Mouse (Mus musculus) midbrain, embryonic 16.5 days (tissue): Measurements from ENCODE around the gene Atp13a3. TPM values are rescaled to one million over a fixed set of nuclear protein-coding genes. Genes with fewer than 3 reads are reported as not detected.
"Not testable (repeated sequence)": the region's sequence is repeated elsewhere in the genome, so short reads cannot be mapped to it uniquely, and the experiment has no call there.

Experiments
- ATAC-seq: fragments of 200-750 bp; cut with Nextera tagmentation; 2 replicates; pipeline ENCODE4 v1.8.0; 2017; ENCODE audit warnings: moderate TSS enrichment
- H3K27ac ChIP-seq: fragments of 300-500 bp; sonication (generic); 2 replicates; pipeline ENCODE4 v1.5.1; 2014; ENCODE audit warnings: mild to moderate bottlenecking, low read length, mixed read lengths
- H3K27me3 ChIP-seq: fragments of 300-500 bp; sonication (generic); 2 replicates; pipeline ENCODE4 v1.6.1; 2014; ENCODE audit warnings: low read depth, low read length, mixed read lengths; ENCODE audit not compliant: control insufficient read depth, insufficient read depth
- H3K36me3 ChIP-seq: fragments of 300-500 bp; sonication (generic); 2 replicates; pipeline ENCODE4 v1.6.1; 2014; ENCODE audit warnings: mild to moderate bottlenecking, low read length, moderate library complexity, mixed read lengths; ENCODE audit not compliant: control insufficient read depth, insufficient read depth
- H3K4me1 ChIP-seq: fragments of 300-500 bp; sonication (generic); 2 replicates; pipeline ENCODE4 v1.6.1; 2014; ENCODE audit warnings: mild to moderate bottlenecking, low read length, mixed read lengths; ENCODE audit not compliant: control insufficient read depth, insufficient read depth
- H3K4me2 ChIP-seq: fragments of 300-500 bp; sonication (generic); 2 replicates; pipeline ENCODE4 v1.6.1; 2014; ENCODE audit warnings: mild to moderate bottlenecking, low read length, mixed read lengths
- H3K4me3 ChIP-seq: fragments of 300-500 bp; sonication (generic); 2 replicates; pipeline ENCODE4 v1.5.1; 2014; ENCODE audit warnings: low read depth, mild to moderate bottlenecking, low read length, moderate library complexity, mixed read lengths
- H3K9ac ChIP-seq: fragments of 300-500 bp; sonication (generic); 2 replicates; pipeline ENCODE4 v1.6.1; 2014; ENCODE audit warnings: low read depth, low read length, mixed read lengths
- H3K9me3 ChIP-seq: fragments of 300-500 bp; sonication (generic); replicated peaks from 2 replicates; pipeline ENCODE4 v1.6.1; 2014; ENCODE audit warnings: mild to moderate bottlenecking, low read length, mixed read lengths; ENCODE audit not compliant: control insufficient read depth, poor library complexity, severe bottlenecking
- whole genome bisulfite sequencing: fragments of 180-500 bp; shearing (Covaris S2); extraction: QIAGEN DNeasy Blood & Tissue Kit; methylation state at CpG from one replicate; pipeline ENCODE4 v1.1.7; 2014; 5-methylcytosine and 5-hydroxymethylcytosine counted together
- polyA plus RNA-seq: library from polyadenylated mRNA; unstranded; fragments of >200 nt; fragmentation: Nextera tagmentation; extraction: Ambion mirVana; gene quantifications from 2 replicates; pipeline ENCODE4 v1.2.1, GENCODE M21; 2015

Atp13a3 gene
- polyA plus RNA-seq, 1 experiment from 2014 or later: 7.5 TPM

DNA sequence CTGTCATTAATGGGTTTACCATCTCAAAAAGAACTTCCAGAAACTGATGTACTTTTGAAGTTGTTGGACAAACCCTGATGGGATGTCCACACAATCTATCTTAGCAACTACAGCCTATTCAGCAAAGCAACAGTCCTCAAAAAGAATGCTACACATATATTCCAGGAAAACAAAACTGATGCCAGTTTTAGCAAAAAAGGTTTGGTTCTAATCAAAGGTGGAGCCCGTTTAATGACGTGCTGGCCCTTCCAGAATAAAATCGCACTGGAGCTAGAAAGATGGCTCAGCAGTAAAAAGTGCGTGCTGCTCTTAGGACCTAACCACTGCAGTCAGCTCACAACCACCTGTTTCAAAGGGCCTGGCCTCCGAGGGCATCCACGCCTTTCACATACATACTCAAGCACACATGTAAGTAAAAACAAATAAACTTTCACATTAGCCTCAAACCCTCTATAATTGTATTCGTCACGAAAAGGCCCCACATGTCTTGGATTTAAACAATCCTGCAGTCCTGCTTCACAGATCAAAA, 18.8 kb downstream of the Atp13a3 start:
- no peak for ATAC-seq
- peaks cover 17% of the 10 kb centered on the region for H3K4me1 ChIP-seq
- no peak overlapping the region; the same call in 1 of the 2 replicates for H3K9ac ChIP-seq

DNA sequence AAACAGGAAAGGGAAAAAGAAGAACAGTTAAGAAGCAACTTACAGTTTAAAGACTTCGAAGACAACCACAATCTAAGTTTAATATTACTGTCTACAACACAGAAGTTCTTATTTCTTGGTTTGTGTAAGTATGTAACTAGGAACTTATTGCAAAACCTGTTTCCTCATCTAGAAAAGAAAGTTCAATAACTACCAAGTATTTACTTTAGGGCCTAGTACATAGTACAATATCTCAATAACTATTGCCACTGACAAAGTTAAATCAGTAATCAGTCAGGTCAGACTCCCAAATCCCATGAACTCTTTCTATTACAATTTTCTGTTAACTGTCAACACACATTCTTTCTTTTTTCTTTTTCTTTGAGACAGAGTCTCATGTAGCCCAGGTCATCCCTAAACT, 20.2 kb downstream of the Atp13a3 start:
- Histone ChIP-seq H3K9me3 (no peaks in the 10 kb centered on the region), H3K27ac (no peak overlapping the region), H3K9ac (no peak overlapping the region), H3K4me1 (peaks cover 17% of the 10 kb centered on the region), H3K4me3 (no peak overlapping the region), H3K4me2 (no peak overlapping the region), H3K36me3 (peaks cover 5% of the 10 kb centered on the region; the same call in 1 of the 2 replicates), H3K27me3 (no peaks in the 10 kb centered on the region)
- 100% methylated on average over 1 of the region's 1 CpGs for WGBS
- no peak for ATAC-seq

More for the DNA sequence above, 18.8 kb downstream of the Atp13a3 start:
- 77% methylated on average over 8 of the region's 8 CpGs for WGBS
- no peaks in the 10 kb centered on the region for H3K27me3 ChIP-seq
- no peak overlapping the region for H3K27ac ChIP-seq
- peaks cover 5% of the 10 kb centered on the region; the same call in 1 of the 2 replicates for H3K36me3 ChIP-seq
- H3K9me3 ChIP-seq: no peaks in the 10 kb centered on the region
- peak overlapping the region; percentile 97 for H3K4me3 ChIP-seq
- H3K4me2 ChIP-seq: peak overlapping the region; percentile 93

- H3K36me3 ChIP-seq: no peaks in the 10 kb centered on the region
- WGBS: 68% methylated on average over 3 of the region's 3 CpGs
- ATAC-seq: no peak
These were observed 29.5 kb downstream of the Atp13a3 start for GRCm38 (mm10) chr16:30376237-30376636.

GRCm38 (mm10) chr16:30374927-30375326, 30.8 kb downstream of the Atp13a3 start:
- H3K27ac ChIP-seq: no peak overlapping the region
- no peak for ATAC-seq
- no peaks in the 10 kb centered on the region for H3K36me3 ChIP-seq
- 95% methylated on average over 3 of the region's 3 CpGs for WGBS
- no peak overlapping the region for H3K9ac ChIP-seq
- H3K27me3 ChIP-seq: no peaks in the 10 kb centered on the region
- no peak overlapping the region for H3K4me3 ChIP-seq
- H3K9me3 ChIP-seq: no peaks in the 10 kb centered on the region
- H3K4me2 ChIP-seq: no peak overlapping the region
- H3K4me1 ChIP-seq: no peaks in the 10 kb centered on the region

More at GRCm38 (mm10) chr16:30376237-30376636, 29.5 kb downstream of the Atp13a3 start:
- Histone ChIP-seq H3K9ac (no peak overlapping the region), H3K4me3 (no peak overlapping the region), H3K4me2 (no peak overlapping the region), H3K9me3 (no peaks in the 10 kb centered on the region), H3K27ac (no peak overlapping the region), H3K4me1 (no peaks in the 10 kb centered on the region), H3K27me3 (no peaks in the 10 kb centered on the region)

DNA sequence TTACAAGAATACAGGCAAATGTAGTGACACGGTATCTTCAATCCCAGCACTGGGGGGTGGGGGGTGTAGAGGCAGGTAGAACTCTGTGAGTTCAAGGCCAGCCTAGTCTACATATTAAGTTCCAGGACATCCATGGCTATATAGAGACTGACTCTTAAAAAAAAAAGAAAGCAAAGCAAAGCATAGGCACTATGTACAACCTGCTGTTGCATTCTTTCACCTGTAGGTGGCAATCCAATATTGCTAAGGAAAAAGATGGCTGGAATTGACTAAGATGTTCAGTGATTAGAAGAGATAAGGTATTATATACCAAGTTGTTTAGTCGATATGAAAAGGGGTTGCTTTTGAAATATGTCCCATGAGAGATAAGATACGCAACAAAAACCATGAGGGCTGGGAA, 31.5 kb downstream of the Atp13a3 start:
- no peak overlapping the region for H3K9ac ChIP-seq
- no peak overlapping the region for H3K4me2 ChIP-seq
- 72% methylated on average over 3 of the region's 3 CpGs for WGBS
- no peaks in the 10 kb centered on the region for H3K36me3 ChIP-seq
- no peaks in the 10 kb centered on the region for H3K9me3 ChIP-seq
- no peak overlapping the region for H3K4me3 ChIP-seq
- no peak overlapping the region for H3K27ac ChIP-seq
- ATAC-seq: peak; percentile 39
- H3K27me3 ChIP-seq: no peaks in the 10 kb centered on the region
- no peaks in the 10 kb centered on the region for H3K4me1 ChIP-seq

- not testable (repeated sequence) for H3K9ac ChIP-seq, H3K9me3 ChIP-seq, H3K27me3 ChIP-seq, H3K27ac ChIP-seq, H3K4me3 ChIP-seq, H3K4me1 ChIP-seq, ATAC-seq, H3K36me3 ChIP-seq, H3K4me2 ChIP-seq
- 89% methylated on average over 4 of the region's 4 CpGs for WGBS
These were observed 32.5 kb downstream of the Atp13a3 start for GRCm38 (mm10) chr16:30373286-30373685.

GRCm38 (mm10) chr16:30367395-30367794, 38.4 kb downstream of the Atp13a3 start:
- Histone ChIP-seq H3K27me3 (no peaks in the 10 kb centered on the region), H3K4me3 (no peak overlapping the region), H3K36me3 (no peaks in the 10 kb centered on the region), H3K27ac (no peak overlapping the region), H3K9me3 (no peaks in the 10 kb centered on the region), H3K4me1 (no peaks in the 10 kb centered on the region), H3K4me2 (no peak overlapping the region), H3K9ac (no peak overlapping the region)
- 90% methylated on average over 2 of the region's 2 CpGs for WGBS
- ATAC-seq: no peak

GRCm38 (mm10) chr16:30364604-30365003, 41.2 kb downstream of the Atp13a3 start:
- ATAC-seq: no peak
- Histone ChIP-seq H3K27ac (no peak overlapping the region), H3K4me1 (no peaks in the 10 kb centered on the region), H3K27me3 (no peaks in the 10 kb centered on the region), H3K4me3 (no peak overlapping the region), H3K4me2 (no peak overlapping the region), H3K9me3 (no peaks in the 10 kb centered on the region), H3K36me3 (no peaks in the 10 kb centered on the region), H3K9ac (no peak overlapping the region)
- WGBS: 95% methylated on average over 6 of the region's 6 CpGs

- no peak overlapping the region for H3K4me2 ChIP-seq
- H3K36me3 ChIP-seq: no peaks in the 10 kb centered on the region
- H3K4me3 ChIP-seq: no peak overlapping the region
- no peak for ATAC-seq
- no peaks in the 10 kb centered on the region for H3K27me3 ChIP-seq
- no peaks in the 10 kb centered on the region for H3K9me3 ChIP-seq
- no peak overlapping the region for H3K9ac ChIP-seq
- H3K27ac ChIP-seq: no peak overlapping the region
- 83% methylated on average over 3 of the region's 3 CpGs for WGBS
- H3K4me1 ChIP-seq: no peaks in the 10 kb centered on the region
These were observed 43.2 kb downstream of the Atp13a3 start for GRCm38 (mm10) chr16:30362528-30362927.
